Mouse (Mus musculus): ENCODE measurements at regions not wholly inside any gene's neighbourhood (a gene's known extent, or its start where the extent isn't known, plus 50 kb on each side); places are given as distances from the start of the nearest gene placed in this dataset.

DNA sequence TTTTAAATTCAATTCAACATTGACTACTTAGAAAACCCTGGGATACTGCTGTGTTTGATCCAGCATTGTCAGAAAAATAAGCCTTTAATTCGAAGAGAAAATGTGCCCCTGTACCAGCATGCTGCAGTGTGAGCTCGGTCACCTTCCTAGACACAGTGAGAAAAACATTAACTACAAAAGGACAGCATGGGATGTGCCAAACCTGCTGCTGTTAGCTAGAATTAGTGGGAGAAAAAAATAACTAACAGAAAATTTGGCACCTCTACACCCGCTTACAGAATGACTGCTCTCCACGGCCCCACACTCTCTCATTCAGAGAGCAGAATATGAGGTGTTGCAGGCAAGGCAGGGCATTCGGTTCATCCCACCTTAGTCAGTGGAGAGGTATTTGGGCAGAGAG lies 531.9 kb upstream of the Hs6st1 start:
- TF ChIP-seq EP300 (optimal IDR thresholded peaks at IDR 0.05) (no peak), CTCF (IDR thresholded peaks at IDR 0.05; ENCODE audit: low read depth) (no peak)
- Histone ChIP-seq H3K9me3 (ENCODE audit: control insufficient read depth, low read length) (no peaks in the 10 kb centered on the region), H3K27ac (replicated peaks) (no peak overlapping the region), H3K27me3 (ENCODE audit: control insufficient read depth, insufficient read depth, low read length) (no peaks in the 10 kb centered on the region), H3K9ac (ENCODE audit: low read length) (no peak overlapping the region), H3K36me3 (ENCODE audit: control insufficient read depth, insufficient read depth, low read length) (no peaks in the 10 kb centered on the region), H3K4me2 (replicated peaks; ENCODE audit: low read depth) (no peak overlapping the region), H3K4me3 (ENCODE audit: low read depth, low read length) (no peak overlapping the region), H3K4me1 (replicated peaks; ENCODE audit: control insufficient read depth, insufficient read depth) (no peaks in the 10 kb centered on the region)
- ATAC-seq (ENCODE audit: low FRiP score, low TSS enrichment) = no peak
- no peak for DNase-seq (ENCODE audit: low spot score)
- 81% methylated on average over 5 of the region's 5 CpGs for WGBS

DNA sequence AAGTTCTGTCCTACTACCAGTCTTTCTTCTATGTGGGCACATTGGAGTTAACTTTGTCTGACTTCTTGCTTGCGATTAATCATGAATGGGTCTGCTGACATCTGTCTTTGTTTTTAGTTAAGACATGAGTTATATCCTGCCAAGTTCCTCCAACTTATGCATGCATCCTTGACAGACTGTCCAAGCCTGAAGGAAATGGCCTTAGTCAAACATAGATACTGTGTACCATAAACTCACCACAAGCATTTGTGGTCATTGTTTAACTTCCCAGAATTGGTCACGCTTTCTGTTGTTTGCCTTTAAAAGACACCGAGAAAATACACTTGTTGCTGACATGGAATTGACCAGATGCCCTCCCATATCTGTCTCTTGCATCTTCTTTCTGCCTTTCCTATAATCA lies 519.4 kb upstream of the Hs6st1 start:
- H3K27ac ChIP-seq (replicated peaks) = no peak overlapping the region
- H3K4me2 ChIP-seq (replicated peaks; ENCODE audit: low read depth) = no peak overlapping the region
- H3K27me3 ChIP-seq (ENCODE audit: control insufficient read depth, insufficient read depth, low read length) = no peaks in the 10 kb centered on the region
- 63% methylated on average over 3 of the region's 3 CpGs for WGBS
- TF ChIP-seq EP300 (optimal IDR thresholded peaks at IDR 0.05) (no peak), CTCF (IDR thresholded peaks at IDR 0.05; ENCODE audit: low read depth) (no peak)
- no peaks in the 10 kb centered on the region for H3K4me1 ChIP-seq (replicated peaks; ENCODE audit: control insufficient read depth, insufficient read depth)
- no peak for ATAC-seq (ENCODE audit: low FRiP score, low TSS enrichment)
- no peaks in the 10 kb centered on the region for H3K9me3 ChIP-seq (ENCODE audit: control insufficient read depth, low read length)
- no peak overlapping the region for H3K4me3 ChIP-seq (ENCODE audit: low read depth, low read length)
- H3K36me3 ChIP-seq (ENCODE audit: control insufficient read depth, insufficient read depth, low read length) = no peaks in the 10 kb centered on the region
- no peak for DNase-seq (ENCODE audit: low spot score)
- no peak overlapping the region for H3K9ac ChIP-seq (ENCODE audit: low read length)

DNA sequence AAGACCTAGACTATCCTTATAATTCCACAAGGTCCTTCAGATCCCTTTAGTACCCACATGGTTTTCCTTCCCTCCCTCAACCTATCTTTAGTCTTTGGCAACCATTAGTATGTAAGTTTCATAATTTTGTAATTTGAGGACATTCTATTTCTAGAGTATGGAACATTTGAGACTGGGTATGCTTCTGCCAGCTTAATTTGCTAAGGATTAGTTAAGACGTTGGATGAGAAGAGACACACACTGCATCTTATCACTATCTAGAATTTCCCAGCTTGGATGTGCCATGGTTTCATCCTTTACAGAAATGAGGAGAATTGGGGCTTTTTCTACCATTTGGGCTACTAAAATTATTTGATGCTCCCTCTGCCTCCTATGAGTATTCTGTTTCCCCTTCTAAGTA lies 516.7 kb upstream of the Hs6st1 start:
- TF ChIP-seq CTCF (IDR thresholded peaks at IDR 0.05; ENCODE audit: low read depth) = no peak
- Histone ChIP-seq H3K4me3 (ENCODE audit: low read depth, low read length) (no peak overlapping the region), H3K9ac (ENCODE audit: low read length) (no peak overlapping the region), H3K27ac (replicated peaks) (no peak overlapping the region), H3K36me3 (ENCODE audit: control insufficient read depth, insufficient read depth, low read length) (no peaks in the 10 kb centered on the region), H3K4me1 (replicated peaks; ENCODE audit: control insufficient read depth, insufficient read depth) (no peaks in the 10 kb centered on the region), H3K27me3 (ENCODE audit: control insufficient read depth, insufficient read depth, low read length) (no peaks in the 10 kb centered on the region), H3K9me3 (ENCODE audit: control insufficient read depth, low read length) (no peaks in the 10 kb centered on the region), H3K4me2 (replicated peaks; ENCODE audit: low read depth) (no peak overlapping the region)
- WGBS = 76% methylated on average over 1 of the region's 1 CpGs
- no peak for DNase-seq (ENCODE audit: low spot score)
- ATAC-seq (ENCODE audit: low FRiP score, low TSS enrichment) = no peak

DNA sequence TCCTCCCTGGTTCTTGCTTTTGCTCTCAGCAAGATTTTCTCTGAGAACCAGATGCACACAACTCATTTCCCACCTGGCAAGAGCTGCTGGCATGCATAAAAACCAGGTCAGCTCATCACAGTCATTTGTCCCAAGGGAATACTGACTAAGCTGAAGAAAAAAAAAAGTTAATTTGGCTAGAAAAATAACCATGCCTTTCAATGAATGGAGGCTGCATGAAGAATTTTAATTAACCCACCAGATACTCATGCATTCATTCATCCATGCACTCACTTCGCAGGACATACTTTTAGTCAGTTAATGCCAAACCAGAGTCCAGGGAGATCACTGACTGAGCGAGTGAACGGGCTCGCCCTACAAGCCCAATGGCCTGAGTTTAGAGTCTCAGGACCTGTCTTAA lies 505.4 kb upstream of the Hs6st1 start:
- Histone ChIP-seq H3K4me1 (replicated peaks; ENCODE audit: control insufficient read depth, insufficient read depth) (no peaks in the 10 kb centered on the region), H3K27me3 (ENCODE audit: control insufficient read depth, insufficient read depth, low read length) (no peaks in the 10 kb centered on the region), H3K36me3 (ENCODE audit: control insufficient read depth, insufficient read depth, low read length) (no peaks in the 10 kb centered on the region), H3K9ac (ENCODE audit: low read length) (no peak overlapping the region), H3K4me2 (replicated peaks; ENCODE audit: low read depth) (no peak overlapping the region), H3K27ac (replicated peaks) (no peak overlapping the region), H3K4me3 (ENCODE audit: low read depth, low read length) (no peak overlapping the region), H3K9me3 (ENCODE audit: control insufficient read depth, low read length) (no peaks in the 10 kb centered on the region)
- ATAC-seq (ENCODE audit: low FRiP score, low TSS enrichment) = no peak
- 89% methylated on average over 4 of the region's 4 CpGs for WGBS
- no peak for TF ChIP-seq EP300 (optimal IDR thresholded peaks at IDR 0.05)
- no peak for TF ChIP-seq CTCF (IDR thresholded peaks at IDR 0.05; ENCODE audit: low read depth)
- DNase-seq (ENCODE audit: low spot score) = no peak

DNA sequence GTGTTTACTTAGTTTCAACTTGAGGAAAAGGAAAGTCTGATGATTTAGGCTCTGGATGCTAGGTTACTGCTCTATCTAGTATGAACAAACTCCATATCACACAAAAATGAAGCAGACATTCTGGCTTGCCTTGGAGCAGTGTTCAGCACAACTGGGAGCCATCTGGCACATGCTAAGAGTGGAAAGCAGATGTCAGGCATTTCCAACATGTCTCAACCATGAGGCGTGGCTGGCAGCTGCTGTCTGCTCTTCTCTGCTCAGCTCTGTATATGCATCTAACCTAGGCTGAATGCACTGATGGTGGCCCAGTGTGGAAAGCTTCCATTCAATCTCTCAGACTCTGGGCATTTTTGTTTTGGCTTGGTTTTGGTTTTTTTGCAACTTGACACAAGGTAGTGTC lies 493.0 kb upstream of the Hs6st1 start:
- no peak overlapping the region for H3K27ac ChIP-seq (replicated peaks)
- no peaks in the 10 kb centered on the region for H3K36me3 ChIP-seq (ENCODE audit: control insufficient read depth, insufficient read depth, low read length)
- no peak overlapping the region for H3K4me3 ChIP-seq (ENCODE audit: low read depth, low read length)
- no peak overlapping the region for H3K9ac ChIP-seq (ENCODE audit: low read length)
- no peak for DNase-seq (ENCODE audit: low spot score)
- no peaks in the 10 kb centered on the region for H3K27me3 ChIP-seq (ENCODE audit: control insufficient read depth, insufficient read depth, low read length)
- TF ChIP-seq CTCF (IDR thresholded peaks at IDR 0.05; ENCODE audit: low read depth) (no peak), EP300 (optimal IDR thresholded peaks at IDR 0.05) (no peak)
- no peak for ATAC-seq (ENCODE audit: low FRiP score, low TSS enrichment)
- 63% methylated on average over 1 of the region's 1 CpGs for WGBS
- no peak overlapping the region for H3K4me2 ChIP-seq (replicated peaks; ENCODE audit: low read depth)
- no peaks in the 10 kb centered on the region for H3K9me3 ChIP-seq (ENCODE audit: control insufficient read depth, low read length)
- no peaks in the 10 kb centered on the region for H3K4me1 ChIP-seq (replicated peaks; ENCODE audit: control insufficient read depth, insufficient read depth)

DNA sequence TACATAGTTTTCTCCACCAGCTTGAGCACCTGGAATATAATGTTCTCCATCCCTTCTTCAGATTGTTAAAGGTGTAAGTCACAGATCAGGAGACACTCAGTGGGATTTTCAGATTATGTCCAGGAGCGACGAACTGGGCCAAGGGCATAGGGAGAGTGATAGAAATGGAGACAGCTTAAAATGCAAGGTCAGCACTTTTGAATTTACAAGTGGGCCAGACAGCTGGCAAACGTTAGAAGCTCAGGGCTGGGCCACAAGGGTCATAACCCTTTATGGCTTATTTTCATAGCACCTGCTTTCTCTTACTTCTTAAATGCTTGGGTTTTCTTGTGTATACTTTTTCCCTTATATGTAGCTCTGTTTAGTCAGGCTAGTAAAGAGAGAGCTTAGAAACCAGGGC lies 488.8 kb upstream of the Hs6st1 start:
- H3K4me3 ChIP-seq (ENCODE audit: low read depth, low read length) = no peak overlapping the region
- no peak overlapping the region for H3K4me2 ChIP-seq (replicated peaks; ENCODE audit: low read depth)
- no peak for TF ChIP-seq CTCF (IDR thresholded peaks at IDR 0.05; ENCODE audit: low read depth)
- TF ChIP-seq EP300 (optimal IDR thresholded peaks at IDR 0.05) = no peak
- 50% methylated on average over 3 of the region's 3 CpGs for WGBS
- H3K9me3 ChIP-seq (ENCODE audit: control insufficient read depth, low read length) = no peaks in the 10 kb centered on the region
- no peak for ATAC-seq (ENCODE audit: low FRiP score, low TSS enrichment)
- no peak overlapping the region for H3K27ac ChIP-seq (replicated peaks)
- no peaks in the 10 kb centered on the region for H3K27me3 ChIP-seq (ENCODE audit: control insufficient read depth, insufficient read depth, low read length)
- DNase-seq (ENCODE audit: low spot score) = no peak
- H3K9ac ChIP-seq (ENCODE audit: low read length) = no peak overlapping the region
- no peaks in the 10 kb centered on the region for H3K4me1 ChIP-seq (replicated peaks; ENCODE audit: control insufficient read depth, insufficient read depth)
- no peaks in the 10 kb centered on the region for H3K36me3 ChIP-seq (ENCODE audit: control insufficient read depth, insufficient read depth, low read length)

All from stomach, postnatal 0 days (tissue).